Mouse (Mus musculus) liver, postnatal 0 days (tissue): ENCODE measurements at regions not wholly inside any gene's neighbourhood (a gene's known extent, or its start where the extent isn't known, plus 50 kb on each side); places are given as distances from the start of the nearest gene placed in this dataset.

ENCODE experiments used
- ATAC-seq: fragments of 200-750 bp; cut with Nextera tagmentation; 2 replicates; pipeline ENCODE4 v1.8.0; 2017; ENCODE audit warnings: mild to moderate bottlenecking, moderate library complexity
- DNase-seq: peaks from one replicate; pipeline ENCODE4 v3.0.0-alpha.2; 2016
- H3K27ac ChIP-seq: fragments of 300-500 bp; sonication (generic); 2 replicates; pipeline ENCODE4 v1.5.1; 2014; ENCODE audit warnings: antibody characterized with exemption, moderate library complexity, mild to moderate bottlenecking, low read depth
- H3K27me3 ChIP-seq: fragments of 300-500 bp; sonication (generic); 2 replicates; pipeline ENCODE4 v1.6.1; 2014; ENCODE audit warnings: low read length, control low read depth, mixed read lengths; ENCODE audit not compliant: insufficient read depth
- H3K36me3 ChIP-seq: fragments of 300-500 bp; sonication (generic); replicated peaks from 2 replicates; pipeline ENCODE4 v1.6.1; 2014; ENCODE audit warnings: mild to moderate bottlenecking, control low read depth, low read length, moderate library complexity, mixed read lengths; ENCODE audit not compliant: insufficient read depth
- H3K4me1 ChIP-seq: fragments of 300-500 bp; sonication (generic); 2 replicates; pipeline ENCODE4 v1.6.1; 2014; ENCODE audit warnings: antibody characterized with exemption, mild to moderate bottlenecking, control low read depth; ENCODE audit not compliant: insufficient read depth
- H3K4me2 ChIP-seq: fragments of 300-500 bp; sonication (generic); 2 replicates; pipeline ENCODE4 v1.6.1; 2014; ENCODE audit warnings: low read depth, mild to moderate bottlenecking, low read length, moderate library complexity, mixed read lengths
- H3K4me3 ChIP-seq: fragments of 300-500 bp; sonication (generic); 2 replicates; pipeline ENCODE4 v1.5.1; 2014; ENCODE audit warnings: low read depth, low read length
- H3K9ac ChIP-seq: fragments of 300-500 bp; sonication (generic); replicated peaks from 2 replicates; pipeline ENCODE4 v1.6.1; 2014; ENCODE audit warnings: mild to moderate bottlenecking, moderate library complexity
- H3K9me3 ChIP-seq: fragments of 300-500 bp; sonication (generic); 2 replicates; pipeline ENCODE4 v1.6.1; 2016; ENCODE audit warnings: mild to moderate bottlenecking, control low read depth, low read length, mixed read lengths
- CTCF ChIP-seq: sonication (generic); IDR thresholded peaks from 2 replicates; pipeline ENCODE4 v1.5.1; 2016; ENCODE audit warnings: antibody characterized with exemption, low read depth
- EP300 ChIP-seq: IDR thresholded peaks from 2 replicates; pipeline ENCODE4 v1.6.1; 2016; ENCODE audit warnings: antibody characterized with exemption, low read depth, mild to moderate bottlenecking
- WGBS: fragments of 180-500 bp; shearing (Covaris S2); extraction: QIAGEN DNeasy Blood & Tissue Kit; methylation state at CpG from one replicate; pipeline ENCODE4 v1.1.7; 2014; ENCODE audit not compliant: insufficient replicate concordance; 5-methylcytosine and 5-hydroxymethylcytosine counted together

GRCm38 (mm10) chr5:100217178-100218035 lies 57.8 kb upstream of the Tmem150c start:
- Histone ChIP-seq H3K9me3 (no peaks in the 10 kb centered on the region), H3K4me2 (peak overlapping the region; percentile 40), H3K9ac (no peak overlapping the region), H3K27me3 (no peaks in the 10 kb centered on the region), H3K4me1 (no peaks in the 10 kb centered on the region; the same call in 1 of the 2 replicates), H3K36me3 (no peaks in the 10 kb centered on the region), H3K27ac (peak overlapping the region; percentile 22; the same call in 1 of the 2 replicates), H3K4me3 (0 out of 2 replicates have a peak overlapping the region, but pooled peaks have one; percentile 13)
- ATAC-seq (peak; percentile 65), DNase-seq (peak; percentile 47)
- WGBS = 14% methylated on average over 17 of the region's 17 CpGs
- TF ChIP-seq EP300 (no peak), CTCF (no peak)

- H3K4me2 ChIP-seq = no peak overlapping the region
- H3K27me3 ChIP-seq = no peaks in the 10 kb centered on the region
- no peak overlapping the region for H3K9ac ChIP-seq
- H3K4me1 ChIP-seq = no peaks in the 10 kb centered on the region; the same call in 1 of the 2 replicates
- no peak overlapping the region for H3K27ac ChIP-seq
- ATAC-seq (no peak), DNase-seq (no peak)
- WGBS = 79% methylated on average over 8 of the region's 8 CpGs
- H3K9me3 ChIP-seq = no peaks in the 10 kb centered on the region
- TF ChIP-seq CTCF (no peak), EP300 (no peak)
- no peak overlapping the region for H3K4me3 ChIP-seq
- no peaks in the 10 kb centered on the region for H3K36me3 ChIP-seq
These were observed 54.3 kb upstream of the Tmem150c start for GRCm38 (mm10) chr5:100213901-100214300.

GRCm38 (mm10) chr5:100210708-100211107 lies 51.1 kb upstream of the Tmem150c start:
- Histone ChIP-seq H3K27ac (peak overlapping the region; percentile 76), H3K36me3 (no peaks in the 10 kb centered on the region), H3K4me3 (no peak overlapping the region), H3K9me3 (no peaks in the 10 kb centered on the region), H3K9ac (peak overlapping the region; percentile 27; the same call in 1 of the 2 replicates), H3K4me1 (no peaks in the 10 kb centered on the region), H3K27me3 (no peaks in the 10 kb centered on the region), H3K4me2 (peak overlapping the region; percentile 43)
- peak; percentile 88 for ATAC-seq
- TF ChIP-seq CTCF (no peak), EP300 (no peak; the same call in 1 of the 2 replicates)
- WGBS = 46% methylated on average over 5 of the region's 5 CpGs
- DNase-seq = no peak
